Mouse (Mus musculus): ENCODE measurements around the gene Oog2.
"Not testable (repeated sequence)": the region's sequence is repeated elsewhere in the genome, so short reads cannot be mapped to it uniquely, and the experiment has no call there.

Oog2 gene

GRCm38 (mm10) chr4:144190419-144190818, at the start of gene Oog2:
TSS of gene Oog2 (plus strand) at chr4:144190719.
- no peak for DNase-seq (ENCODE audit: low spot score)

GRCm38 (mm10) chr4:144162563-144162962, 28.0 kb upstream of the Oog2 start, which contains the start of gene Oog3:
TSS of gene Oog3 (minus strand) at chr4:144162663.
- no peak for DNase-seq (ENCODE audit: low spot score)

GRCm38 (mm10) chr4:144213218-144213617, 22.7 kb downstream of the Oog2 start, which contains the start of gene C87977:
TSS of gene C87977 (minus strand) at chr4:144213318.
- not testable (repeated sequence) for DNase-seq (ENCODE audit: low spot score)

All from ovary, postnatal 14 days (tissue).